Mouse (Mus musculus): ENCODE measurements around the gene Gm10644. TPM values are rescaled to one million over a fixed set of nuclear protein-coding genes. Genes with fewer than 3 reads are reported as not detected.

Gm10644 gene
- polyA plus RNA-seq, 1 experiment from 2014 or later, result 0.85 TPM

DNA sequence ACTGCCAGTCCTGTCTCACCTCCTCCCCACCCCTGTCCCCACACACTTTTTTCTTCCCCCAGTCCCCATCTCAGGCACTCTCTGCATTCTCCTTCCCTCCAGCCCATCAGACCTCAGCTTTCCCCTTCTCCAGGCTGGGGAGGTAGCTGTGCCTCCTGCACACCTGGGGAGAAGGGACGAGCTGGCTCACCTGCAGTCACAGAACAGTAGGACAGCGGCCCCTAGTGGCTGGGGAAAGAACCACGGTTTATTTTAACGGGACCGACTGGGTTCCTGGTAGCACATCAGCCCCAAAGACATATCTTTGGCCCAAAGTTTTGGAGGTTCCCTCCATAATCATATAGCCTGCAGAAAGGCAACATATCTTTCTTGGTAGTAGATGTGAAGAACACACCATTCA, 61.1 kb downstream of the Gm10644 start:
- H3K27me3 ChIP-seq (ENCODE audit: insufficient read depth, low read length), result peaks cover 13% of the 10 kb centered on the region
- no peak overlapping the region for H3K27ac ChIP-seq (ENCODE audit: low read length)
- no peak overlapping the region for H3K4me3 ChIP-seq (ENCODE audit: low read length)
- H3K9me3 ChIP-seq (ENCODE audit: low read length), result no peaks in the 10 kb centered on the region
- no peak overlapping the region for H3K4me2 ChIP-seq (replicated peaks; ENCODE audit: low read depth, low read length)
- ATAC-seq (ENCODE audit: low FRiP score, low TSS enrichment), result no peak; the same call in 1 of the 2 replicates
- WGBS, result 0% methylated on average over 5 of the region's 5 CpGs
- peaks cover 5% of the 10 kb centered on the region; the same call in 1 of the 2 replicates for H3K4me1 ChIP-seq (ENCODE audit: insufficient read depth, low read length)
- no peak overlapping the region for H3K9ac ChIP-seq (replicated peaks; ENCODE audit: low read length)
- H3K36me3 ChIP-seq (ENCODE audit: insufficient read depth, low read length), result no peaks in the 10 kb centered on the region

DNA sequence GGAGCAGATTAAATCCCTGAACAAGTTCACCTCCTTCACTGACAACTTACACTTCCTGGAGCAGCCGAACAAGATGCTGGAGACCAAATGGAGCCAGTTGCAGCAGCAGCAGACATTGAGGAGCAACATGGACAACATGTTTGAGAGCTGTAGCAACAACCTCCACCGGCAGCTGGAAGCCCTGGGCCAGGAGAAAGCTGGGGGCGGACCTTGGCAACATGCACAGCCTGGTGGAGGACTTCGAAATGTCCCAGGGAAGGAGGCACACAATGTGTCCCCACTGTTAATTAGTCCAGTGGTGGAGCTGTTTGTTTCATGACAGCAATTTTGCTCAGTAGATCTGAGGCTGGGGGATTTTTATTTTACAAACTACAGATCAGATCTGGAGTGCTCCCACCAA, 62.9 kb downstream of the Gm10644 start:
- Histone ChIP-seq H3K9ac (replicated peaks; ENCODE audit: low read length) (no peak overlapping the region), H3K27me3 (ENCODE audit: insufficient read depth, low read length) (peaks cover 13% of the 10 kb centered on the region), H3K4me2 (replicated peaks; ENCODE audit: low read depth, low read length) (no peak overlapping the region), H3K4me1 (ENCODE audit: insufficient read depth, low read length) (no peaks in the 10 kb centered on the region), H3K36me3 (ENCODE audit: insufficient read depth, low read length) (no peaks in the 10 kb centered on the region), H3K9me3 (ENCODE audit: low read length) (no peaks in the 10 kb centered on the region), H3K4me3 (ENCODE audit: low read length) (no peak overlapping the region), H3K27ac (ENCODE audit: low read length) (no peak overlapping the region)
- WGBS, result 58% methylated on average over 4 of the region's 4 CpGs
- ATAC-seq (ENCODE audit: low FRiP score, low TSS enrichment), result no peak

DNA sequence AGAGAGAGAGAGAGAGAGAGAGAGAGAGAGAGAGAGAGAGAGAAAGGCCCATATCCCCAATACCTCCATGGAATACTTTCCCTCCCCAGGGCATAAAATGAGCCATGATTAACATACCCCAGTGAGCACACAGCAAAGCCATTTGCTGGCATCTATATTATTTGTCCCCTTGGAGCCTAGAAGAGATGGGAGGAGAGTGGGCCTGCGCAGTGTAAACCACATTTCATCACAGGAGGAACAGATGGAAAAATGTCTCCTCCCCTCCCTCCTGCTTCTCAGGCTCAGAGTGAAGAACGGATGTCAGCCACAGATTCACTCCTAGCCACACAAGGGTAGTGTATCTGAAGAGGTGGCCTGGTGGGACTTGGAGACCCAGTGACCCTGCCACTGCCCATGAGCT, 66.6 kb downstream of the Gm10644 start:
- ATAC-seq (ENCODE audit: low FRiP score, low TSS enrichment), result no peak
- no peak overlapping the region for H3K27ac ChIP-seq (ENCODE audit: low read length)
- no peak overlapping the region for H3K9ac ChIP-seq (replicated peaks; ENCODE audit: low read length)
- no peaks in the 10 kb centered on the region for H3K9me3 ChIP-seq (ENCODE audit: low read length)
- WGBS, result 84% methylated on average over 2 of the region's 2 CpGs
- no peaks in the 10 kb centered on the region for H3K27me3 ChIP-seq (ENCODE audit: insufficient read depth, low read length)
- H3K4me2 ChIP-seq (replicated peaks; ENCODE audit: low read depth, low read length), result no peak overlapping the region
- H3K36me3 ChIP-seq (ENCODE audit: insufficient read depth, low read length), result no peaks in the 10 kb centered on the region
- no peak overlapping the region for H3K4me3 ChIP-seq (ENCODE audit: low read length)
- H3K4me1 ChIP-seq (ENCODE audit: insufficient read depth, low read length), result no peaks in the 10 kb centered on the region

Small RNA genes within 50 kb of the gene (microRNA-seq; reads per million reads assigned to microRNA genes)
- gene Gm44330 (not detected), gene Gm44450 (not detected)

Other genes with a start within 250 kb of the Gm10644 start
- gene Ddx39, start 240.0 kb downstream of the Gm10644 start, polyA plus RNA-seq (2015; fragmentation: Nextera tagmentation; extraction: Ambion mirVana), result 197 and 211 TPM in 2 replicates
- 40.7 and 42.5 TPM in 2 replicates for gene Adgre5, start 213.9 kb downstream of the Gm10644 start, polyA plus RNA-seq (2015; fragmentation: Nextera tagmentation; extraction: Ambion mirVana)
- 17.8 and 19.6 TPM in 2 replicates for gene Adgrl1, start 55.1 kb downstream of the Gm10644 start, polyA plus RNA-seq (2015; fragmentation: Nextera tagmentation; extraction: Ambion mirVana)
- 58.2 and 65.1 TPM in 2 replicates for gene Asf1b, start 302 bp upstream of the Gm10644 start, polyA plus RNA-seq (2015; fragmentation: Nextera tagmentation; extraction: Ambion mirVana)
- 105 and 143 TPM in 2 replicates for gene Prkaca, start 17.8 kb upstream of the Gm10644 start, polyA plus RNA-seq (2015; fragmentation: Nextera tagmentation; extraction: Ambion mirVana)
- gene Samd1, start 42.5 kb upstream of the Gm10644 start, polyA plus RNA-seq (2015; fragmentation: Nextera tagmentation; extraction: Ambion mirVana), result 9.4 and 11.6 TPM in 2 replicates
- gene 1700067K01Rik, start 46.3 kb upstream of the Gm10644 start, polyA plus RNA-seq (2015; fragmentation: Nextera tagmentation; extraction: Ambion mirVana), result 0.51 and 1.1 TPM in 2 replicates
- 7.5 and 9.0 TPM in 2 replicates for gene 2210011C24Rik, start 57.0 kb upstream of the Gm10644 start, polyA plus RNA-seq (2015; fragmentation: Nextera tagmentation; extraction: Ambion mirVana)
- gene Palm3, start 66.3 kb upstream of the Gm10644 start, polyA plus RNA-seq (2015; fragmentation: Nextera tagmentation; extraction: Ambion mirVana), result 15.5 and 16.7 TPM in 2 replicates
- gene Il27ra, start 87.4 kb upstream of the Gm10644 start, polyA plus RNA-seq (2015; fragmentation: Nextera tagmentation; extraction: Ambion mirVana), result 2.9 TPM in 2 replicates
- gene Rln3, start 89.8 kb upstream of the Gm10644 start, polyA plus RNA-seq (2015; fragmentation: Nextera tagmentation; extraction: Ambion mirVana), result not detected in 2 replicates
- 1.2 TPM in 2 replicates for gene Gm10643, start 109.9 kb upstream of the Gm10644 start, polyA plus RNA-seq (2015; fragmentation: Nextera tagmentation; extraction: Ambion mirVana)
- 10.5 and 11.2 TPM in 2 replicates for gene Rfx1, start 111.6 kb upstream of the Gm10644 start, polyA plus RNA-seq (2015; fragmentation: Nextera tagmentation; extraction: Ambion mirVana)
- 11.0 and 11.3 TPM in 2 replicates for gene Dcaf15, start 149.6 kb upstream of the Gm10644 start, polyA plus RNA-seq (2015; fragmentation: Nextera tagmentation; extraction: Ambion mirVana)
- 0.24 and 0.30 TPM in 2 replicates for gene Podnl1, start 170.8 kb upstream of the Gm10644 start, polyA plus RNA-seq (2015; fragmentation: Nextera tagmentation; extraction: Ambion mirVana)
- 29.0 and 31.1 TPM in 2 replicates for gene Cc2d1a, start 192.7 kb upstream of the Gm10644 start, polyA plus RNA-seq (2015; fragmentation: Nextera tagmentation; extraction: Ambion mirVana)
- 1.7 and 1.9 TPM in 2 replicates for gene 4930432K21Rik, start 192.8 kb upstream of the Gm10644 start, polyA plus RNA-seq (2015; fragmentation: Nextera tagmentation; extraction: Ambion mirVana)
- gene Nanos3, start 230.0 kb upstream of the Gm10644 start, polyA plus RNA-seq (2015; fragmentation: Nextera tagmentation; extraction: Ambion mirVana), result 2.6 and 3.1 TPM in 2 replicates